In the genomic region with DNA sequence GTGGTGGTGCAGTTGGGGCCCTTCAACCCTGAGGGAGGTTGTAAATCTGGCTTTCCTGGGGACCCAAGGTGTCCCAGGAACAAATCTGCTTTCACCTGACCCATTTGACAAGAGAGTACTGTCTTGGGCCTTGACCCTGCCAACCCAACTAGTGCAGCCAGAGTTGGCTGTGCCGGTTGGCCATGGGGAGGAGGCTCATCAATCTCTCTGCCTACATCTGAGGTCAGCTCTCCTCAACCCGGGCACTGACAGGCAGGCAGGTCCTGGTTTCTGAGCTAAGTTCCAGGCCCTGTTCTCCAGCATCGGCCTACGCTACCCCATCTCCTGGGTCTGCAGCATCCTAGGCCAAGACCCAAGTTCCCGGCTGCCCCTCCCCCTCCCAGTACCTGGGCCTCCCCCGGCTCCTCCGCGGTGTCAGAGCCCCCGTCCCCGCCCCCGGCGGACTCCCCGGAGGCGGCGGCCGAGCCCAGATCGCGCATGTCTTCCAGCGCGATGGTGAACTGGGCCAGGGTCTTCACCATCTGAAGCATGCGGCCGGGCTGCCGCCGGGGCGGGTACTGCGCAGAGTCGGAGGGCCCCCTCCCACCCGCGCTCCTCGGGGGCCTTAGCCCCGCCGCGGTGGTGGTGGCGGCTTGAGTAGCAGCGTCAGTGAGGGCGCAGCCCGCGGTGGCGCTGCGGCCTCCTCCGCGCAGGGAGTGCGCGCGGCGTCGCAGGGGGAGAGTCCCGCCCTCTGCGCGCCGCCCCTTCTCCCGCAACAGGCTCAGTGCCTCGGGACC, we compare ENCODE assay signal across 8 mouse cellular contexts. TPM values are rescaled to one million over a fixed set of nuclear protein-coding genes. Genes with fewer than 3 reads are reported as not detected.
A peak's percentile ranks its signal among the peaks of the same experiment; 100 is the strongest.
DNase-seq lines count a peak whose midpoint lies in the region; ATAC-seq and TF ChIP-seq lines count a peak whose summit lies in the region.

No protein-coding gene starts in this region.

- WGBS in liver, adult 2 months = 8% methylated on average over 53 of the region's 53 CpGs
- WGBS in cerebellum, adult 2 months = 2% methylated on average over 45 of the region's 53 CpGs

- no peak for TF ChIP-seq CTCF in liver, adult 2 months (IDR thresholded peaks at IDR 0.05; ENCODE audit: low read depth, low read length)
- no peak for TF ChIP-seq CTCF in cerebellum, adult 2 months (IDR thresholded peaks at IDR 0.05; ENCODE audit: borderline replicate concordance, insufficient read depth, low read depth, low read length)

- H3K27ac ChIP-seq in liver, adult 2 months (replicated peaks; ENCODE audit: insufficient read depth, low read depth, low read length) = no peak overlapping the region
- H3K27ac ChIP-seq in cerebellum, adult 2 months (ENCODE audit: insufficient read depth, low read length) = peak overlapping the region; percentile 86

- DNase-seq in liver, adult 2 months (ENCODE audit: extremely low read depth, low read depth, low spot score) = no peak
- DNase-seq in liver = no peak
- peak; percentile 72 to 76 for DNase-seq in cerebellum, adult 2 months
- DNase-seq in frontal cortex, postnatal 25 days (ENCODE audit: low spot score in 2 of 2) = peak; percentile 29 to 43
- peak; percentile 56 to 71 for DNase-seq in layer of hippocampus, adult 18-20 months (ENCODE audit: low spot score in 2 of 2)
- DNase-seq in right cerebral cortex, postnatal 4 days = peak; percentile 67

- H3K79me2 ChIP-seq in liver, adult 2 months (ENCODE audit: control insufficient read depth, insufficient read depth, low read length) = no peaks in the 10 kb centered on the region

- peak; percentile 60; the same call in 1 of the 2 replicates for ATAC-seq in megakaryocyte, adult 5-6 weeks (ENCODE audit: poor library complexity, severe bottlenecking)
- ATAC-seq in activated CD4-positive, CD25-positive, alpha-beta regulatory T cell, adult 4 months = no peak

- peak overlapping the region; percentile 28; the same call in 1 of the 2 replicates for H3K4me3 ChIP-seq in liver, adult 2 months (ENCODE audit: insufficient read depth, low read depth, low read length)
- H3K4me3 ChIP-seq in cerebellum, adult 2 months (replicated peaks; ENCODE audit: insufficient read depth, low read depth, low read length) = peak overlapping the region; percentile 99

- peaks cover 8% of the 10 kb centered on the region for H3K27me3 ChIP-seq in liver, adult 2 months (ENCODE audit: control insufficient read depth, insufficient read depth, low read length)
- H3K27me3 ChIP-seq in cerebellum, adult 2 months (ENCODE audit: control insufficient read depth, insufficient read depth, low read length) = no peaks in the 10 kb centered on the region

- no peak for TF ChIP-seq POLR2A in liver, adult 2 months (IDR thresholded peaks at IDR 0.05; ENCODE audit: extremely low read depth, insufficient read depth, low read length)
- peak; percentile 43; the same call in 1 of the 2 replicates for TF ChIP-seq POLR2A in cerebellum, adult 2 months (IDR thresholded peaks at IDR 0.05; ENCODE audit: borderline replicate concordance, insufficient read depth, low read length)

- no peaks in the 10 kb centered on the region for H3K4me1 ChIP-seq in liver, adult 2 months (ENCODE audit: control insufficient read depth, insufficient read depth, low read length)
- no peaks in the 10 kb centered on the region; the same call in none of the 2 replicates for H3K4me1 ChIP-seq in cerebellum, adult 2 months (ENCODE audit: control insufficient read depth, insufficient read depth, low read length)

- H3K36me3 ChIP-seq in liver, adult 2 months (ENCODE audit: control insufficient read depth, insufficient read depth, low read length) = no peaks in the 10 kb centered on the region

- peak overlapping the region; percentile 21 for H3K9ac ChIP-seq in liver, adult 2 months (ENCODE audit: low read depth, low read length)

RNA-seq across cellular contexts. Expression of gene Relt, which starts 31.0 kb away (rescaled TPM):
- 0.37 and 2.1 TPM in 2 replicates for total RNA-seq in liver, adult 2 months (2014; rRNA removed)
- 1.0 TPM in 2 replicates for polyA plus RNA-seq in liver, adult 2 months (2012; rRNA removed)
- polyA plus RNA-seq in cerebellum, adult 2 months (2012; rRNA removed) = 24.8 and 29.2 TPM in 2 replicates
- 10 to 100 TPM; 11.5 to 13.7 TPM for total RNA-seq in layer of hippocampus, adult 18-20 months (2021)
- 23.9 and 27.2 TPM in 2 replicates for total RNA-seq in megakaryocyte, adult 5-6 weeks (2015)
- 45.0 and 58.3 TPM in 2 replicates for total RNA-seq in megakaryocyte, adult 5-6 weeks (2017)
- polyA plus RNA-seq in activated CD4-positive, CD25-positive, alpha-beta regulatory T cell, adult 4 months (2017; shearing (Covaris generic)) = 10 to 100 TPM; 14.5 to 16.3 TPM

RNA-seq across cellular contexts. Expression of gene Arhgef17, which starts 37.7 kb away (rescaled TPM):
- 1.2 and 2.1 TPM in 2 replicates for total RNA-seq in liver, adult 2 months (2014; rRNA removed)
- 1.4 and 1.8 TPM in 2 replicates for polyA plus RNA-seq in liver, adult 2 months (2012; rRNA removed)
- 70.0 and 71.4 TPM in 2 replicates for polyA plus RNA-seq in cerebellum, adult 2 months (2012; rRNA removed)
- total RNA-seq in layer of hippocampus, adult 18-20 months (2021) = 100 to 1,000 TPM; 171 to 178 TPM
- 0.09 and 0.21 TPM in 2 replicates for total RNA-seq in megakaryocyte, adult 5-6 weeks (2015)
- total RNA-seq in megakaryocyte, adult 5-6 weeks (2017) = 0.12 TPM in 1 of 2 replicates, not detected in the other
- under 1 TPM in 1 of 2 experiments, not detected in 1; 0.42 TPM for polyA plus RNA-seq in activated CD4-positive, CD25-positive, alpha-beta regulatory T cell, adult 4 months (2017; shearing (Covaris generic))

Comparison
In these comparisons a context has a peak if more than half of its experiments do, and no peak if none do; other contexts are left out.
1. DNase-seq: peak in cerebellum, adult 2 months (2 of 2), frontal cortex, postnatal 25 days (2 of 2), layer of hippocampus, adult 18-20 months (2 of 2) and right cerebral cortex, postnatal 4 days (single experiment); none in liver, adult 2 months (single experiment) and liver (single experiment).
2. RNA of gene Arhgef17, which starts 37.7 kb away (total RNA-seq): 171 to 178 TPM in layer of hippocampus, adult 18-20 months; 1.2 to 2.1 TPM in liver, adult 2 months and 0.09 to 0.21 TPM in megakaryocyte, adult 5-6 weeks; every median in the first group is over 10 times any median in the second.